Mouse (Mus musculus): ENCODE results near the gene Prkaca.
"Not testable (repeated sequence)": the region's sequence is repeated elsewhere in the genome, so short reads cannot be mapped to it uniquely, and the experiment has no call there.

Prkaca gene

GRCm38 (mm10) chr8:83976101-83976630 lies 3.4 kb downstream of the Prkaca start:
- no peak for DNase-seq (ENCODE audit: low spot score in 2 of 2)

- no peak for DNase-seq (ENCODE audit: low spot score in 2 of 2)
These were observed 4.1 kb downstream of the Prkaca start for GRCm38 (mm10) chr8:83976779-83977350.

- no peak for DNase-seq (ENCODE audit: low spot score in 2 of 2)
These were observed 4.9 kb downstream of the Prkaca start for GRCm38 (mm10) chr8:83977646-83978045.

GRCm38 (mm10) chr8:83978200-83978599 lies 5.4 kb downstream of the Prkaca start:
- DNase-seq (ENCODE audit: low spot score in 2 of 2), result no peak

GRCm38 (mm10) chr8:83980250-83980649 lies 7.5 kb downstream of the Prkaca start:
- DNase-seq (ENCODE audit: low spot score in 2 of 2), result no peak

GRCm38 (mm10) chr8:83980845-83981244 lies 8.1 kb downstream of the Prkaca start:
- no peak for DNase-seq (ENCODE audit: low spot score in 2 of 2)

GRCm38 (mm10) chr8:83981533-83981932 lies 8.7 kb downstream of the Prkaca start:
- DNase-seq (ENCODE audit: low spot score in 2 of 2), result no peak

- no peak for DNase-seq (ENCODE audit: low spot score in 2 of 2)
These were observed 9.7 kb downstream of the Prkaca start for GRCm38 (mm10) chr8:83982449-83982848.

GRCm38 (mm10) chr8:83983222-83983621 lies 10.4 kb downstream of the Prkaca start:
- not testable (repeated sequence) for DNase-seq (ENCODE audit: low spot score in 2 of 2)

GRCm38 (mm10) chr8:83989243-83989642 lies 16.4 kb downstream of the Prkaca start:
- no peak for DNase-seq (ENCODE audit: low spot score in 2 of 2)

GRCm38 (mm10) chr8:83990170-83990569 lies 17.4 kb downstream of the Prkaca start:
- no peak for DNase-seq (ENCODE audit: low spot score in 2 of 2)

GRCm38 (mm10) chr8:83992488-83992887 lies 19.7 kb downstream of the Prkaca start:
- no peak for DNase-seq (ENCODE audit: low spot score in 2 of 2)

GRCm38 (mm10) chr8:83994030-83994429 lies 21.2 kb downstream of the Prkaca start:
- no peak for DNase-seq (ENCODE audit: low spot score in 2 of 2)

GRCm38 (mm10) chr8:83995973-83996372 lies 23.2 kb downstream of the Prkaca start:
- DNase-seq (ENCODE audit: low spot score in 2 of 2), result no peak

- peak; percentile 45 to 68 for DNase-seq (ENCODE audit: low spot score in 2 of 2)
These were observed 24.0 kb downstream of the Prkaca start for GRCm38 (mm10) chr8:83996567-83997505.

- DNase-seq (ENCODE audit: low spot score in 2 of 2), result no peak
These were observed 24.8 kb downstream of the Prkaca start, which contains the start of gene Samd1 for GRCm38 (mm10) chr8:83997511-83998141. Samd1 (plus strand) TSS chr8:83997672.

- no peak for DNase-seq (ENCODE audit: low spot score in 2 of 2)
These were observed 25.7 kb downstream of the Prkaca start for GRCm38 (mm10) chr8:83998231-83999056.

GRCm38 (mm10) chr8:83999057-83999705 lies 26.4 kb downstream of the Prkaca start:
- no peak for DNase-seq (ENCODE audit: low spot score in 2 of 2)

GRCm38 (mm10) chr8:83999825-84000224 lies 27.0 kb downstream of the Prkaca start:
- DNase-seq (ENCODE audit: low spot score in 2 of 2), result no peak

GRCm38 (mm10) chr8:84001281-84002000 lies 28.6 kb downstream of the Prkaca start, which contains the start of gene 1700067K01Rik:
1700067K01Rik (plus strand) TSS chr8:84001502.
- no peak for DNase-seq (ENCODE audit: low spot score in 2 of 2)

All from frontal cortex, postnatal 25 days (tissue).